Mouse (Mus musculus) adrenal gland, adult 18-20 months (tissue): ENCODE measurements around the gene Zfp488. TPM values are rescaled to one million over a fixed set of nuclear protein-coding genes. Genes with fewer than 3 reads are reported as not detected.

Experiments used
- DNase-seq, 2 experiments: peaks; one replicate each; pipeline ENCODE4 v3.0.0; 2021 to 2022; ENCODE audit warnings: low spot score in 2 of 2
- long read RNA-seq, 2 experiments: library from polyadenylated mRNA; stranded (forward); transcript quantifications; one replicate each; pipeline ENCODE4 v2.0.0; 2021
- total RNA-seq, 2 experiments: library from RNA; stranded (reverse); gene quantifications; 1 replicate in 1 of 2; 2 replicates in 1 of 2; pipeline ENCODE4 v1.2.3; 2021

Zfp488 gene
- total RNA-seq, result not detected
- long read RNA-seq, experiment 1, result 0 reads
- long read RNA-seq, experiment 2, result 0 reads

DNA sequence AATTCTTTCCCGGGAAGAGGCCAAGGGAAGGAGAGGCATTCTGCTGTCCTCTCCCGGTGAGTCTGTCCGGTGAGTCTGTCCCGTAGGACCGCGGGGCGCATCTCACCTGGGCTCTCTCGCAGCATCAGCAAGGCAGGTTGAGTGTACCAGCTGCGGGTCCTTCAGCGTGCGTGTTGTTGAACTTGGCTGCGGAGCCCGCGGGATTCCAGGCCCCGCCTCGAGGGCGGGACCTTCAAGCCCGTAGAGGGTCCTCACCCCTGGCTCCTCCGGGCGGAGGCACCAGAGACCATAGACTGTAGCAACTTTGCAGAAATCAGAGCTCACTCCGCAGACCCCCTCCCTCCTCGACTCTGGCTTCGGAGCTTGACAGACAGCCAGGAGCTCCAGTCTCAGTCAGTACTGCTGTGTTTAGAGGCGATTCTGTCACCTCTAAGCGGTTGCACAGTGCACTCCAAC is at the start of gene Zfp488:
Gene Zfp488 (minus strand): TSS at position 161 of the 456 bp plus-strand sequence.
- no peak for DNase-seq

- no peak for DNase-seq
Measured at GRCm38 (mm10) chr14:34026710-34027109, 48.1 kb upstream of the Zfp488 start.

- no peak for DNase-seq
Measured at GRCm38 (mm10) chr14:34016938-34017337, 38.4 kb upstream of the Zfp488 start.

DNA sequence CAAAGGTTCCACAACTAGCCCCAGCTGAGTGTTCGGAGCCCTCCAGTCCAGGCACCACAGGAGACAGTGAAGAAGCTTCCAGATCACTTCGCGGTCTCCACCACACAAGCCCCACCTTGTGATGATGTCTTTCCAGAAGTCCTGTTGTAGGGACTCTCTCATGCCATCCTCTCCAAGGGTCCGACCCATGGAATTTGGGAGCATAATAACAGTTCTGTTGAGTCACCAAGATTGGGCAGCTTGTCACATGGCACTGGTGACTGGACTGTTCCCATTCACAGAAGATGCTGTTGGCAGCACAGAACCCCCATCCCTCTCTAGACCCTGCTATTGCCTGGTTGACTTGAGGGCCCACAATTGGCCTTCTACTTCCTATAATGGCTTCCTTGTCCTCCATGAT is 37.8 kb upstream of the Zfp488 start, which contains the start of gene Gm5460:
Gene Gm5460 (plus strand): TSS at position 378 of the 400 bp plus-strand sequence.
- DNase-seq, result no peak

- no peak for DNase-seq
Measured at GRCm38 (mm10) chr14:34015063-34015462, 36.5 kb upstream of the Zfp488 start, which contains the start of gene Gm30083. Gene Gm30083 (minus strand): TSS chr14:34015182.

- DNase-seq, result no peak
Measured at GRCm38 (mm10) chr14:34002358-34002757, 23.8 kb upstream of the Zfp488 start.

DNA sequence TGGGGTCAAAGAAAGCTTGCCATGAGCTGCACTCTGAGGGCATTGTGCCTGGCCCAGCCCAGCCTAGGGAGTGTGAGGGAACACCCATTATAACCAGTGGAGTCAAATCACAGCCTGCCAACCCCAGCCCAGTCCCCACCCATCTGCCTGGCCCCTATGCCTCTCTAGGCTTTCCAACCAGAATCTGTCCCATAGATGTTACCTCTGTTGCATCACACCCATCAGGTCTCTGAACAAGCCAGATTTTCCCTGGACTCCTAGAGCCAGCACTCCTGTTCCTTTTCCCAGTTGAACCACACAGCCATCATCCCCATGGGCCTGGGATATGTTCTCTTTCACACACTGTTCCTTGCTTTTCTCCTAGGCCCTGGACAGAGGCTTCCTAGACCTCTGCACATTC is 22.9 kb upstream of the Zfp488 start:
- no peak for DNase-seq

DNA sequence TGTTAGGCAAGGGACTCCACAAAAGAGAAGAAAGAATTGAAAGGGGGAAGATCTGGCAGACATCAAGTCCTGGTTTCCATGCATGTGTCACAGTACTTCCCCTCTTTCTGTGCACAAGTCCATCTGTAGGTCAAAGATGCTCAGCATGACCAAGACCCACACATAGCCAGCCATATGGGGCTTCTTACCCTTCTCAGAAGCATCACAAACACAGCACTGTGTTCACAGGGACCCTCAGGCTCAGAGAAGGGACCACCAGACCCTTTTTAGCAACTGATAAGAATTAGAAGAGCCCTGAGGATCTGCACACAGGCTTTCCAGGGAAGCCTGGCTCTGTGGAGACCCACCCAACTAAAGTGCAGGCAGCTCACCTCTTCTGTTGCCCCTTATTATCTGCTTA is 21.5 kb upstream of the Zfp488 start:
- DNase-seq, result no peak

- DNase-seq, result no peak
Measured at GRCm38 (mm10) chr14:33997427-33997826, 18.9 kb upstream of the Zfp488 start.

DNA sequence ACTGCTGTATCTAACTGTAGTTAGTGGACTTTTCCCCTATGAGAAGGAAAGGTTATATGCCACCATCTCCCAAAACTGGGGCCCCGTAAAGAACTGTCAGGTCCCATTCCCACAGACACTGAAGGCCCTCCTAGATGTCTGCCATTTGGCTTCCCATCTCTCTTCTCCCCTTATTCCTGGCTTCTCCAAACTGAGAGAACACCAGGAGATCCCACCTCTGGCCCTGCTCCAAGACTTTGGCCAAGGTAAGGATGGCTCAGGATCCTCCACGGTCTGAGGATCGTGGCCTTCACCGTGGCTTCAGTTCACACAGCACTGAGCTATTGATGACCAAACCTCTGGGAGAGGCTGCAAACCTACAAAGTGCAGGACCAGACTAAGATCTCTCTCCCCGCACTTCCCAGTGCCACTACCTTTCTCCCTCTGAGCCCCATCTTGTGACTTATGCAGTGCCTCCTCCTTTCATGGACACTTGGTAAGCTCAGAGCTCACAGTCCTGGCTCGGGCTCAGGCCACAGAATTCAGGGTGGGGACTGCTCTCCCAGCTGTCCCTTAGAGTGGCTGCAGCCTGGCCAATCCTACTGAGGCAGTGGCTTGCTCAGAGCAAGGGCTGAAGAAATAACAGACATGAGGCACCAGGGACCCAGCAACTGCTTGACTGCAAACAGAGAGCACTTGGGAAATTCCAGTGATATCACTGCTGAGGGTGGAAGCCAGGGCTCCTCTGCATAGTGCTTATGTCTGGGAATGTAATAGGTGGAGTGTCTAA is 15.1 kb upstream of the Zfp488 start:
- peak in 1 of 2 experiments; percentile 8 for DNase-seq

GRCm38 (mm10) chr14:33993051-33993450 is 14.5 kb upstream of the Zfp488 start:
- DNase-seq, result peak in 1 of 2 experiments; percentile 5

DNA sequence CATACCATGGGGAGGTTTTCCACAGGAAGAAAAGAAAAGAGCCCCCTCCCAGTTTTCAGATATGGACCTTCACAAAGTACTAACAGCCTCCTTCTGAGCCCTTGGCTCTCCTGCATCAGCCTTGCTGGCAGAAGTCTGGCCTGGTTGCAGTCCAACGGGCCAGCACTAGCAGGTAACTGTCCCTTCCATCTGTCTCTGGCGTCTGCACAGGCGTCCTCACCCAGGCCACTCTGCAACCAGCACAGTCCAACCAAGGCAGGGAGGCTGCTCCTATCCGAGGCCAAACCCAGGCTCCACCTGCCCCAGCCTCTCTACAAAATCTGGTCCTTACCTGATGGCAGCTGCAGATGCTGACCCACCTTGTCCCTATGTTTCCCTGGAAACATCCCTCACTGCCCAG is 13.4 kb upstream of the Zfp488 start:
- peak in 1 of 2 experiments; percentile 11 for DNase-seq

GRCm38 (mm10) chr14:33989201-33989600 is 10.6 kb upstream of the Zfp488 start:
- no peak for DNase-seq

DNA sequence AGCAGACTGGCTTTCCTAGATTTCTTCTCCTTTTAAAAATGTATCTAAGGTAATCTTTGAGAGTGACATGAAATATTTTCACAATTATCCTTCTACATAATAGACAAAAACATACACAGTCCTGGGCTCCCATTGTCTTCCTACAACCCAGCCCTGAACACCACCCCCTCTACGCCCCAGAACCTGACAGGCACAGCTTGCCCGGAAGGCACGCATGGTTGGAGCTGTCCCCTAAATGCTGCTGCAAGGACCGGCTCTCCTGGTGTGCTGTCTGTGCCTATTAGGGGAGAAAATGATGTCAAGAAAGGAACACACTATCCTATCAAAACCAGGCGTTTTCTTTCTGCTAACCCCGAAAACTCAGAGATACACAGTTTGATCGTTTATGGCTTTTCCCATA is 816 bp downstream of the Zfp488 start:
- no peak for DNase-seq

DNA sequence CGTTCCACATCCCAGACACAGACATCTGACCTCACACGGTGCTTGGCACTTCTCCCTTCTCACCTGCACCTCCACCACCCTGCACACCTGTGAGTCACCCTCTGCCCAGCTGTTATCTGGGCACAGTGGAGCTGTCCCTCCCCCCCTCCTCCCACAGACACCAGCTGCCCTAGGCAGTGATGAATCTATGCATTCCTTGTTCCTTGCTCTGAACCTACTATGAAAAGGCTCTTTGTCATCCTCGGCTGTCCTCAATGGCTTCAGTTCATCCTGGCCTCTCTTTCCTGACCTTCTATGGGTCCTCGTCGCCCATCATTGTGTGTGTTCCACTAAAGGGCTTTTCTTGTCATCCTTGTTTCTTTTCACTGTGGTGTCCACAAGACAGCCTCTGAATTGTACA is 3.8 kb downstream of the Zfp488 start:
- no peak for DNase-seq

DNA sequence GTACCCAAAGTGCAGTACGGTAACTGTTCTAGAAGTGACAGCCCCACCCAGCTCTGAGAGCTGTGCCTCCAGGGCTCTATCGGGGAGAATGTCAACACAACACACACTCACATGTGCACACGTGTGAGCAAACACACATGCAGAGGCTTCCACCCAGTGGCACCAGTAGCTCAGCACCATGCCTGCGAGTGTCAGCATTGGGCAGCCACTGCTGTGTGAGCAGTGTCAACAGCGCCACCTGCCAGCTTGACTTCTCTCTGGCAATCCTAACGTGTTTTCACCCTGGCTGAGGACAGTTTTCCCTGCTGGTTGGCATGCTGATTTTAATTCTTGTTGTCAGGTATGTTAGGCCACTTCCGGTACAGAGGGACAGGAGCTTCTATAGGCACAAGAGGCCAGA is 5.9 kb downstream of the Zfp488 start:
- no peak for DNase-seq

DNA sequence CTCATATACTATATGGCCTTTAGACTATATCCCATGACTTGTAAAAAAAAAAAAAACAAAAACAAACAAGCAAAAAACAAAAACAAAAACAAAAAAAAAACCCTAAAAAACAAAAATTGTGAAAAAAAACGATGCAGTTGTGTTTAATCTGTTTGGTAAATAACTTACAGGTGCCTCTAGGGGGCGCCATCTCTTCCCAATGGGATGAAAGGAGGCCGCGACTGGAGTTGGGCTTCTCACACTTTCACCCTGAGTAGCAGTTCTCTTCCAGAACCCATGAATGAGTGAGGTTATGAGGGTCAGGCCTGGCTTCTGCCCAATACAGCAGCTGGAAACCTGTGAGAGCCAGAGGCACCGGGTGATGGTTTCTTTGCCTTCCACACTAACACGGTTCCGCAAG is 12.9 kb downstream of the Zfp488 start:
- no peak for DNase-seq

DNA sequence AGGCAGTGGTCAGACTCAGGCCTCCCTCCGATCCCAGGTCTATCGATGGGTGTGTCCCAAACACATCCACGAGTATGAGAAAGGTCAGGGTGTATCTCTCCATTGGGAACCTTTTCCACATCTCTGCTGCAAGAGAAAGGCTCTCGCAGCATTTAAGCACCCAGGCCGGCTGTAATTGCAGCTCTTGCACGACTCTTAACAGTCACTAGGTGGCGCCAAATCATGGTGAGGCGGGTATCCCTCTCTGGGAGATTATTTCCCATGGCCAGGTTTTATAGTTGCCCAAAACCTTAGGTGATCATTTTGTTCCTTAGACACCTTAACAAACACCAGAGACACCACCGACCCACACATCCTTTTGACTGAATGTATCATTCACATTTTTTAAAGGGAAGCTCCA is 19.2 kb downstream of the Zfp488 start:
- peak; percentile 43 for DNase-seq

- no peak for DNase-seq
Measured at GRCm38 (mm10) chr14:33958841-33959240, 19.7 kb downstream of the Zfp488 start.

- no peak for DNase-seq
Measured at GRCm38 (mm10) chr14:33958186-33958585, 20.4 kb downstream of the Zfp488 start.

- no peak for DNase-seq
Measured at GRCm38 (mm10) chr14:33956055-33956454, 22.5 kb downstream of the Zfp488 start.

DNA sequence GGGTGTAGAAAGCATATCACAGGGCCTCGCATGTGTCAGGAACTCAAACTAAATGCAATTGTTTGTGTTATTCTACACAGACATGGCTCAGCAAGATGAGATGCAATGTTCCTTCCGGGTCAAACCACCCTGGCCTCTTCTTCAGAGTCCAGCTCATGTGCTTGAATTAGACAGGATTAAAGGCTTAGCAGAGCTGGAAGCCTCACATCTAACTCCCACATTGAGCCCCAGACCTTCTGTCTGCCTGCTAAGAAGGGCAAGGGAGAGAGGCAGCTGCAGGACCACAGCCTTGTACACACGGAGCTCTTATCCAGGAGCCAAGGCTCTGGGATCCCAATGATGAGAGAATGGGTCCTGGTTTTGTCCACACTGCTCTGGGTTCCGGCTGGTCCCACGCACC is 24.8 kb downstream of the Zfp488 start, which contains the start of gene Rbp3:
Gene Rbp3 (plus strand): TSS at position 243 of the 400 bp plus-strand sequence.
- no peak for DNase-seq
